Mouse (Mus musculus) G1E (cell line): ENCODE results near the gene Tex26. TPM values are rescaled to one million over a fixed set of nuclear protein-coding genes. Genes with fewer than 3 reads are reported as not detected.
A peak's percentile ranks its signal among the peaks of the same experiment; 100 is the strongest.

Experiments
- ATAC-seq: 2 replicates; pipeline ENCODE4 v1.8.0; 2016; ENCODE audit warnings: mild to moderate bottlenecking; ENCODE audit not compliant: insufficient number of reproducible peaks, poor library complexity, low FRiP score, severe bottlenecking; ENCODE audit errors: extremely low read depth
- DNase-seq: peaks from one replicate; pipeline ENCODE4 v3.0.0; 2012; ENCODE audit warnings: low spot score
- H3K27me3 ChIP-seq: 2 replicates; pipeline ENCODE4 v1.6.1; 2012; ENCODE audit warnings: mild to moderate bottlenecking, low read length, inconsistent platforms; ENCODE audit not compliant: insufficient read depth
- H3K36me3 ChIP-seq: replicated peaks from 2 replicates; pipeline ENCODE3; 2012; ENCODE audit warnings: mild to moderate bottlenecking, inconsistent platforms
- H3K4me1 ChIP-seq: 2 replicates; pipeline ENCODE4 v1.6.1; 2012; ENCODE audit warnings: low read depth, low read length, inconsistent platforms, mixed read lengths; ENCODE audit not compliant: insufficient read depth
- H3K4me3 ChIP-seq: 2 replicates; pipeline ENCODE4 v1.5.1; 2012; ENCODE audit warnings: low read depth, mild to moderate bottlenecking, inconsistent platforms, low read length, moderate library complexity, mixed read lengths
- H3K9me3 ChIP-seq: replicated peaks from 2 replicates; pipeline ENCODE4 v1.6.1; 2012; ENCODE audit warnings: inconsistent platforms
- CTCF ChIP-seq: IDR thresholded peaks from 2 replicates; pipeline ENCODE4 v1.5.1; 2012; ENCODE audit warnings: low read depth, low read length, inconsistent platforms, mixed read lengths
- GATA1 ChIP-seq: IDR thresholded peaks from 2 replicates; pipeline ENCODE4 v1.6.1; 2012; ENCODE audit warnings: borderline replicate concordance, low read length, inconsistent platforms, mixed read lengths
- GATA2 ChIP-seq: IDR thresholded peaks from 2 replicates; pipeline ENCODE4 v1.6.1; 2012; ENCODE audit warnings: low read depth, low read length, inconsistent platforms, borderline replicate concordance
- POLR2AphosphoS5 ChIP-seq: IDR thresholded peaks from 2 replicates; pipeline ENCODE4 v1.6.1; 2012; ENCODE audit warnings: low read depth, low read length, inconsistent platforms; ENCODE audit not compliant: insufficient replicate concordance
- TAL1 ChIP-seq: conservative IDR thresholded peaks from 2 replicates; pipeline ENCODE4 v1.6.1; 2012; ENCODE audit warnings: low read depth, low read length, inconsistent platforms, mixed read lengths
- polyA plus RNA-seq: library from polyadenylated mRNA; stranded (reverse); fragments of >175 nt; gene quantifications from 2 replicates; pipeline ENCODE4 v1.2.3, GENCODE M21; 2012
- total RNA-seq, 2 experiments: library from RNA; stranded (forward) in 1 of 2; stranded (reverse) in 1 of 2; fragments of 200-1000 nt in 1 of 2; fragments of >200 nt in 1 of 2; fragmentation: Nextera tagmentation in 1 of 2; gene quantifications; 2 replicates each; pipeline ENCODE4 v1.2.3; 2014 to 2017

The Tex26 gene
- total and polyA plus RNA-seq, 3 experiments: 0.44 TPM; not detected in 2

- H3K36me3 ChIP-seq: no peaks in the 10 kb centered on the region
- H3K4me3 ChIP-seq: no peak overlapping the region
- DNase-seq (no peak), ATAC-seq (peak; percentile 40; the same call in 1 of the 2 replicates)
- no peak for TF ChIP-seq POLR2AphosphoS5
- TF ChIP-seq GATA1: no peak
- TF ChIP-seq TAL1: no peak
- TF ChIP-seq CTCF: no peak
- no peak for TF ChIP-seq GATA2
- no peaks in the 10 kb centered on the region for H3K4me1 ChIP-seq
- H3K9me3 ChIP-seq: peaks cover 29% of the 10 kb centered on the region
- H3K27me3 ChIP-seq: no peaks in the 10 kb centered on the region
Observed at GRCm38 (mm10) chr5:149428810-149429255, 10.6 kb upstream of the Tex26 start.

- no peaks in the 10 kb centered on the region for H3K36me3 ChIP-seq
- peaks cover 31% of the 10 kb centered on the region for H3K9me3 ChIP-seq
- DNase-seq (no peak), ATAC-seq (no peak)
- TF ChIP-seq TAL1 (no peak), GATA2 (no peak), CTCF (no peak), GATA1 (no peak), POLR2AphosphoS5 (no peak)
- H3K4me1 ChIP-seq: no peaks in the 10 kb centered on the region
- no peak overlapping the region for H3K4me3 ChIP-seq
- no peaks in the 10 kb centered on the region for H3K27me3 ChIP-seq
Observed at GRCm38 (mm10) chr5:149429541-149429940, 9.9 kb upstream of the Tex26 start.

GRCm38 (mm10) chr5:149430943-149431342 is 8.5 kb upstream of the Tex26 start:
- Histone ChIP-seq H3K27me3 (no peaks in the 10 kb centered on the region), H3K9me3 (peaks cover 41% of the 10 kb centered on the region), H3K4me3 (no peak overlapping the region), H3K36me3 (no peaks in the 10 kb centered on the region), H3K4me1 (no peaks in the 10 kb centered on the region)
- no peak for TF ChIP-seq GATA2
- no peak for TF ChIP-seq POLR2AphosphoS5
- TF ChIP-seq GATA1: no peak
- TF ChIP-seq CTCF: no peak
- TF ChIP-seq TAL1: no peak
- DNase-seq (no peak), ATAC-seq (no peak)

GRCm38 (mm10) chr5:149433618-149434017 is 5.8 kb upstream of the Tex26 start:
- Histone ChIP-seq H3K36me3 (no peaks in the 10 kb centered on the region), H3K27me3 (no peaks in the 10 kb centered on the region), H3K4me3 (no peak overlapping the region), H3K4me1 (no peaks in the 10 kb centered on the region), H3K9me3 (peaks cover 33% of the 10 kb centered on the region)
- DNase-seq: no peak
- TF ChIP-seq TAL1: no peak
- TF ChIP-seq GATA1: no peak
- no peak for TF ChIP-seq GATA2
- no peak for TF ChIP-seq CTCF
- no peak for TF ChIP-seq POLR2AphosphoS5
- ATAC-seq: no peak

- TF ChIP-seq GATA1: no peak
- TF ChIP-seq CTCF: no peak
- no peak for TF ChIP-seq POLR2AphosphoS5
- TF ChIP-seq GATA2: no peak
- TF ChIP-seq TAL1: no peak
- DNase-seq: no peak
- Histone ChIP-seq H3K9me3 (peaks cover 31% of the 10 kb centered on the region), H3K36me3 (no peaks in the 10 kb centered on the region), H3K27me3 (no peaks in the 10 kb centered on the region), H3K4me3 (no peak overlapping the region), H3K4me1 (no peaks in the 10 kb centered on the region)
- no peak for ATAC-seq
Observed at GRCm38 (mm10) chr5:149434141-149434690, 5.2 kb upstream of the Tex26 start.

GRCm38 (mm10) chr5:149436541-149436940 is 2.9 kb upstream of the Tex26 start:
- TF ChIP-seq POLR2AphosphoS5 (no peak), TAL1 (no peak)
- H3K36me3 ChIP-seq: no peaks in the 10 kb centered on the region
- ATAC-seq (peak; percentile 68), DNase-seq (no peak)
- H3K27me3 ChIP-seq: no peaks in the 10 kb centered on the region
- H3K4me1 ChIP-seq: no peaks in the 10 kb centered on the region
- no peak overlapping the region for H3K4me3 ChIP-seq
- peaks cover 40% of the 10 kb centered on the region for H3K9me3 ChIP-seq

- no peak for DNase-seq
- TF ChIP-seq GATA2 (no peak), POLR2AphosphoS5 (no peak), TAL1 (no peak), CTCF (no peak), GATA1 (no peak)
- no peak overlapping the region for H3K4me3 ChIP-seq
- H3K9me3 ChIP-seq: peaks cover 45% of the 10 kb centered on the region
- ATAC-seq: no peak
- H3K4me1 ChIP-seq: no peaks in the 10 kb centered on the region
- H3K27me3 ChIP-seq: no peaks in the 10 kb centered on the region
- no peaks in the 10 kb centered on the region for H3K36me3 ChIP-seq
Observed at GRCm38 (mm10) chr5:149437150-149437549, 2.3 kb upstream of the Tex26 start.
